Mouse (Mus musculus) stomach, postnatal 0 days (tissue): ENCODE measurements around the gene Pck1.

Experiments
- CTCF ChIP-seq: IDR thresholded peaks from 2 replicates; pipeline ENCODE4 v1.5.1; 2016; ENCODE audit warnings: antibody characterized with exemption, low read depth, mild to moderate bottlenecking, moderate library complexity
- EP300 ChIP-seq: optimal IDR thresholded peaks from 2 replicates; pipeline ENCODE3; 2016; ENCODE audit warnings: antibody characterized with exemption

DNA sequence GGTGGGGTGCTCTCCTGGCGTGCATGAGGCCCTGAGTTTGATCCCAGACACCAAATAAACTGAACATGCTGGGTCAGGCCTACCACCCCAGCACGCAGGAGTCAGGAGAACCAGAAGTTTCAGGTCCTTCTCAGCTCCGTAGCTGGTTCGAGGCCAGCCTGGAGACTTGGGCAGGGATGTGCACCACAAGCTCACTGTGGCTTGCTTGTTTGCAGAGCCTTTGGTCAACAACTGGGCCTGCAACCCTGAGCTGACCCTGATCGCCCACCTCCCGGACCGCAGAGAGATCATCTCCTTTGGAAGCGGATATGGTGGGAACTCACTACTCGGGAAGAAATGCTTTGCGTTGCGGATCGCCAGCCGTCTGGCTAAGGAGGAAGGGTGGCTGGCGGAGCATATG, 2.1 kb downstream of the Pck1 start:
- TF ChIP-seq CTCF (no peak), EP300 (no peak)
